Mouse (Mus musculus): Measurements from ENCODE around the gene Npas2. TPM values are rescaled to one million over a fixed set of nuclear protein-coding genes. Genes with fewer than 3 reads are reported as not detected.

Npas2 gene
- polyA plus RNA-seq, 1 experiment from 2014 or later, result 0.15 TPM

DNA sequence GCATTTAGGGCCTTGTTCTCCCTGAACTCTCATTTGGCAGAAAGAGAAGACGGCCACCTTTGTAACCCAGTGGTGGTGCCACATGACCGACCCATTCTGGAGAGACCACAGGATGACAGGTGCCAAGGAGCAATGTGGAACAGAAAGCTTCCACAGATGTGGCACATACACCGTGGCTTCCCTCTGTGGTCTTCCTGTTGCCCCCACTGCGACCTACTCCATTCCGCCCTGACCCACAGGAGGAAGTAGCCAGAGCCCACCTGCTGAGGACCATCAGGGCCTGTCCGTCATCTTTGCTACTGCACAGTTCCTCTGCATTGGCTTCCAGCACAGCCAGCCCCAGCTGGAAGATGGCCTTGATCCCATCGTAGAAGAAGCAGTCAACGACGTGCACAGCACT, 187.5 kb downstream of the Npas2 start:
- H3K4me1 ChIP-seq, result no peaks in the 10 kb centered on the region
- no peaks in the 10 kb centered on the region for H3K27me3 ChIP-seq (ENCODE audit: low read depth, poor library complexity, severe bottlenecking)
- peaks cover 15% of the 10 kb centered on the region for H3K36me3 ChIP-seq
- H3K27ac ChIP-seq, result no peak overlapping the region
- DNase-seq (ENCODE audit: low spot score), result no peak
- WGBS, result 89% methylated on average over 9 of the region's 9 CpGs
- no peak overlapping the region for H3K4me3 ChIP-seq
- H3K9me3 ChIP-seq (replicated peaks), result no peaks in the 10 kb centered on the region

DNA sequence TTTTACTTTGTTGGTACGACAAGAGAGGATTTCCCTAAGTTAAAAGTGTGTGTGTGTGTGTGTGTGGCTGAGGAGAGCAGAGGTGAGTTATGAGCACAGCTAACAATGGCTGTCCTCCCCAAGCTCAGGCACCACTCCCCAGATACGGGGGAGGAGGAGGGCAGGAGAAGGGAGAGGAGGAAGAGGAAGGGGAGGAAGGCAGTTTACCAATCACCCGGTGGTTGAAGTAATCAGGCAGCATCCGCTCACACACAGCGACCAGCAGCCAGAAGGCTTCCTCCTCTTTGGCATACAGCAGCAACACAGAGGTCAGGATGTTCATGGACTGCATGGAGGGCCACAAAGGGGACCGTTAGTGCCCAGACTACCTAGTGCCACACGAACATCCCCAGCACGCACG, 191.4 kb downstream of the Npas2 start:
- Histone ChIP-seq H3K9me3 (replicated peaks) (no peaks in the 10 kb centered on the region), H3K4me3 (no peak overlapping the region), H3K27me3 (ENCODE audit: low read depth, poor library complexity, severe bottlenecking) (no peaks in the 10 kb centered on the region), H3K4me1 (no peaks in the 10 kb centered on the region), H3K27ac (no peak overlapping the region), H3K36me3 (no peaks in the 10 kb centered on the region)
- 80% methylated on average over 9 of the region's 9 CpGs for WGBS
- DNase-seq (ENCODE audit: low spot score), result no peak

DNA sequence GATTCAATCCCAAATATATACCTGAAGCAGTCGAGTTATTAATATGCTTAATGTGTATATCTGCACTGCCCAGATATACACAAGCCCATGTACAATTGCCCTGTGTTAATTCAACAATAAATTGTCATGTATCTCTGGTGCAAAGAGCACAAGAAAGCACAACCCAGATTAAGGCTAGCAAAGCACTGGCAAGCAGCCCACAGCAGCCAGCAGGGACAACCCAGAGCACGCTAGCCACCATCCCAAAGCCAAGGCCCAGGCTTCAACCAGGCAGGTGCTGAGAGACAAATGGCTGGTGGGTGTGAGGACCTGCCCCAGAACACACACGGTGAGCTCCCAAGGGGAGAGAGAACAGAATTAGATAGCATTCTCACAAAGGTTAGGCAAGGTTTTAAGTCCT, 192.9 kb downstream of the Npas2 start:
- no peaks in the 10 kb centered on the region for H3K9me3 ChIP-seq (replicated peaks)
- no peak overlapping the region for H3K4me3 ChIP-seq
- H3K27ac ChIP-seq, result no peak overlapping the region
- H3K27me3 ChIP-seq (ENCODE audit: low read depth, poor library complexity, severe bottlenecking), result peaks cover 13% of the 10 kb centered on the region
- no peaks in the 10 kb centered on the region for H3K4me1 ChIP-seq
- WGBS, result 77% methylated on average over 3 of the region's 3 CpGs
- DNase-seq (ENCODE audit: low spot score), result no peak
- H3K36me3 ChIP-seq, result no peaks in the 10 kb centered on the region

- Histone ChIP-seq H3K4me3 (no peak overlapping the region), H3K27ac (no peak overlapping the region), H3K27me3 (ENCODE audit: low read depth, poor library complexity, severe bottlenecking) (peaks cover 18% of the 10 kb centered on the region), H3K9me3 (replicated peaks) (no peaks in the 10 kb centered on the region), H3K4me1 (no peaks in the 10 kb centered on the region), H3K36me3 (no peaks in the 10 kb centered on the region)
- WGBS, result 86% methylated on average over 4 of the region's 4 CpGs
- DNase-seq (ENCODE audit: low spot score), result no peak
Measured at GRCm38 (mm10) chr1:39387497-39387896, 194.0 kb downstream of the Npas2 start.

DNA sequence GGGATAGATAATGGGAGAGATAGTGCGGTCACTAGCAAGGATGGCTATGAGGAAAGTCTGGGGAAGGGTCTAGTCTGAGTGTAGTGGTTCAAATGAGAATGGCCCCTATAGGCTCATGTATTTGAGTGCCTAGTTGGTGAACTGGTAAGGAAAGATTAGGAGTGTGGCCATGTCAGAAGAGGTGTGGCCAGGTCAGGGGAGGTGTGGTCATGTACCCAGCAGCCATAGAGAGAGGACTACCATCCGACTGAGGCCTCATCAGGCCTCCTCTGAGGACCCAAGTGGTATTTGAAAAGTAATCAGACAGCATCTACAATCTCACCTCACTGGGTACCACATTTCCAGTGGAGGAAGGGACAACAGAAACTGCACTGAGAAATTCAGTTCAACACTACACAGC, 194.6 kb downstream of the Npas2 start:
- no peak for DNase-seq (ENCODE audit: low spot score)

GRCm38 (mm10) chr1:39389338-39389737, 195.8 kb downstream of the Npas2 start:
- peaks cover 18% of the 10 kb centered on the region for H3K27me3 ChIP-seq (ENCODE audit: low read depth, poor library complexity, severe bottlenecking)
- H3K4me3 ChIP-seq, result no peak overlapping the region
- no peak for DNase-seq (ENCODE audit: low spot score)
- WGBS, result 93% methylated on average over 11 of the region's 11 CpGs
- no peaks in the 10 kb centered on the region for H3K36me3 ChIP-seq
- H3K27ac ChIP-seq, result no peak overlapping the region
- no peaks in the 10 kb centered on the region for H3K9me3 ChIP-seq (replicated peaks)
- no peaks in the 10 kb centered on the region; the same call in 1 of the 2 replicates for H3K4me1 ChIP-seq

More for the DNA sequence above, 194.6 kb downstream of the Npas2 start:
- H3K36me3 ChIP-seq, result no peaks in the 10 kb centered on the region
- 83% methylated on average over 2 of the region's 2 CpGs for WGBS
- no peak overlapping the region for H3K4me3 ChIP-seq
- no peak overlapping the region for H3K27ac ChIP-seq
- no peaks in the 10 kb centered on the region for H3K4me1 ChIP-seq
- no peaks in the 10 kb centered on the region for H3K9me3 ChIP-seq (replicated peaks)
- H3K27me3 ChIP-seq (ENCODE audit: low read depth, poor library complexity, severe bottlenecking), result peaks cover 18% of the 10 kb centered on the region

DNA sequence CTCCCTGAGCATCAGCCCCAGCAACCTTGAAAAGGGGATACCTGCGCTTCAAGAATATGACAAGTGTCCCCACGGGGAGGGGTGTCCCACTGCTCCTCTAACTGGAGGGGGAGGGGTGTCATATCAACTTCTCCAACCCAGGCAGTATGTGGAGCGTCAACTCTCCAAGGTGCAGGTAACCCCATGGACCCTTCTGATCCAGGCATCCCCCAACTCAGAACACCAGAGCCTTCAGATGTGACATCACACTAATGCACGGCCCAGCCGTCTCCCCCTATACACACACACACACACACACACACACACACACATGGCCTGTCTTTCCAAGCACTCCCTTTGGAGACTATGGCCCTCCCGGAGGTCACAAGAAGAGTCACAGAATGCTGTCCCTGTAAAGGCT, 198.1 kb downstream of the Npas2 start:
- 94% methylated on average over 6 of the region's 6 CpGs for WGBS
- Histone ChIP-seq H3K27me3 (ENCODE audit: low read depth, poor library complexity, severe bottlenecking) (peaks cover 18% of the 10 kb centered on the region), H3K4me3 (no peak overlapping the region), H3K36me3 (no peaks in the 10 kb centered on the region), H3K9me3 (replicated peaks) (no peaks in the 10 kb centered on the region), H3K27ac (no peak overlapping the region), H3K4me1 (no peaks in the 10 kb centered on the region; the same call in 1 of the 2 replicates)
- no peak for DNase-seq (ENCODE audit: low spot score)

- Histone ChIP-seq H3K4me1 (no peaks in the 10 kb centered on the region; the same call in 1 of the 2 replicates), H3K4me3 (no peak overlapping the region), H3K36me3 (no peaks in the 10 kb centered on the region), H3K27me3 (ENCODE audit: low read depth, poor library complexity, severe bottlenecking) (peaks cover 18% of the 10 kb centered on the region), H3K27ac (no peak overlapping the region), H3K9me3 (replicated peaks) (no peaks in the 10 kb centered on the region)
- WGBS, result 61% methylated on average over 3 of the region's 3 CpGs
- DNase-seq (ENCODE audit: low spot score), result peak; percentile 85
Measured at GRCm38 (mm10) chr1:39392189-39392588, 198.7 kb downstream of the Npas2 start.

- H3K27me3 ChIP-seq (ENCODE audit: low read depth, poor library complexity, severe bottlenecking), result peaks cover 18% of the 10 kb centered on the region
- WGBS, result 77% methylated on average over 8 of the region's 8 CpGs
- no peak for DNase-seq (ENCODE audit: low spot score)
- H3K4me1 ChIP-seq, result no peaks in the 10 kb centered on the region; the same call in 1 of the 2 replicates
- no peak overlapping the region for H3K4me3 ChIP-seq
- H3K27ac ChIP-seq, result no peak overlapping the region
- no peaks in the 10 kb centered on the region for H3K9me3 ChIP-seq (replicated peaks)
- H3K36me3 ChIP-seq, result no peaks in the 10 kb centered on the region
Measured at GRCm38 (mm10) chr1:39393217-39393867, 199.8 kb downstream of the Npas2 start.

DNA sequence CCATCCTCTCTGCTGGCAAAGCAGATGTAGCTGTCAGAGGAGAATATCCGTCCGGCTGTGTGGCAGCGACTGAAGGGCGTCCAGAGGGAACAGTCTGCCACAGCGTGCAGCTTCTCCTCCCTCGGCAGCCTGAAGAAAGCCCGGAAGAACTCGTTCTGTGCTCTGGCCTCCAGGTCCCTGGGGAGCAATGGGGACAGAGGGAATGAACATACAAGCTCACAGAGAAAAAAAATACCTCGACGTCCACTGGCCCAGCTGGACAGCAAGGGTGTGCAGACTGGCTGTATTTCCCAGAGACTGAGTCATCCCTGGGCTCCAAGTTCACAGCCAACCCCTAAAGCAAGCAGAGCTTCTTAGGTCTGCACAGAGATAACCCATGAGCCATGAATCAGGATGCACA, 200.6 kb downstream of the Npas2 start:
- Histone ChIP-seq H3K4me3 (no peak overlapping the region), H3K36me3 (no peaks in the 10 kb centered on the region), H3K27ac (no peak overlapping the region), H3K27me3 (ENCODE audit: low read depth, poor library complexity, severe bottlenecking) (peaks cover 18% of the 10 kb centered on the region), H3K4me1 (no peaks in the 10 kb centered on the region; the same call in 1 of the 2 replicates), H3K9me3 (replicated peaks) (no peaks in the 10 kb centered on the region)
- no peak for DNase-seq (ENCODE audit: low spot score)
- WGBS, result 81% methylated on average over 10 of the region's 10 CpGs

DNA sequence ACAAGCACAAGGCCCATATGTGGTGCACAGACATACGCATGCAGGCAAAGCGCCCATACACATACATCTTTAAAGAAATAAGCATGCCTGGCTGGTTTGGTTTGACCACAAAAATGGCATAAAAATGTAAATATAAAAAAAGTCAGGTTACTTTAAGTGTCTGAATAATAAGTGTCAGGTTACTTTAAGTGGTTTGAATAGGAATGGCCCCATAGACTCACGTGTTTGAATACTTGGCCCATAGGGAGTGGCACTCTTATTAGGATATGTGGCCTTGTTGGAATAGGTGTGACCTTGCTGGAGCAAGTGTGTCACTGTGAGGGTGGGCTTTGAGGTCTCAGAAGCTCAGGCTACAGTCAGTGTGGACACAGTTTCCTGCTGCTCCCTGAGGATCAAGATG, 201.1 kb downstream of the Npas2 start:
- Histone ChIP-seq H3K4me1 (no peaks in the 10 kb centered on the region; the same call in 1 of the 2 replicates), H3K27me3 (ENCODE audit: low read depth, poor library complexity, severe bottlenecking) (peaks cover 18% of the 10 kb centered on the region), H3K4me3 (no peak overlapping the region), H3K9me3 (replicated peaks) (no peaks in the 10 kb centered on the region), H3K36me3 (no peaks in the 10 kb centered on the region), H3K27ac (no peak overlapping the region)
- 90% methylated on average over 3 of the region's 3 CpGs for WGBS
- DNase-seq (ENCODE audit: low spot score), result no peak

DNA sequence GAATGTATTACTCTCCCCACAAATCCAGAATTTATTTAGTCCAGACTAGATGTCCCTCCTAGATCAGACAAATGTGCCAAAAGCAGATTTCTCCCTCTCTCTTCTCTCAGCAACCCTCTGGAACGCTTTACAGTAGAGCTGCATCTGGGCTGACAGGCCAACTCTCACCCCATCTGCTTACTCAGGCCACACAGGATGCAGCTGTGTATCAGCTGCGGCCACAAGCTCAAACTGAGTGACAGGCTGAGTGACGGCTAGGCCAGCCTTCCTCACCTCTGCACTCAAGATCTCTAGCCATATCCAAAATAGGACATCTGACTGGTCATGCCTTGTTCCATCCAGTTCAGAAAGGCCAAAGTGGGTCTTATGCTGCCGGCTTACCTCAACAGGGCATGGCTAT, 202.8 kb downstream of the Npas2 start:
- H3K27me3 ChIP-seq (ENCODE audit: low read depth, poor library complexity, severe bottlenecking), result peaks cover 6% of the 10 kb centered on the region
- no peak overlapping the region for H3K27ac ChIP-seq
- H3K36me3 ChIP-seq, result no peaks in the 10 kb centered on the region
- no peaks in the 10 kb centered on the region; the same call in 1 of the 2 replicates for H3K4me1 ChIP-seq
- DNase-seq (ENCODE audit: low spot score), result no peak
- WGBS, result 84% methylated on average over 4 of the region's 4 CpGs
- H3K4me3 ChIP-seq, result no peak overlapping the region
- no peaks in the 10 kb centered on the region for H3K9me3 ChIP-seq (replicated peaks)

- WGBS, result 93% methylated on average over 6 of the region's 6 CpGs
- no peaks in the 10 kb centered on the region for H3K9me3 ChIP-seq (replicated peaks)
- H3K27me3 ChIP-seq (ENCODE audit: low read depth, poor library complexity, severe bottlenecking), result no peaks in the 10 kb centered on the region
- no peaks in the 10 kb centered on the region for H3K36me3 ChIP-seq
- DNase-seq (ENCODE audit: low spot score), result no peak
- H3K4me1 ChIP-seq, result no peaks in the 10 kb centered on the region; the same call in 1 of the 2 replicates
- no peak overlapping the region for H3K27ac ChIP-seq
- H3K4me3 ChIP-seq, result no peak overlapping the region
Measured at GRCm38 (mm10) chr1:39398284-39398683, 204.8 kb downstream of the Npas2 start.

DNA sequence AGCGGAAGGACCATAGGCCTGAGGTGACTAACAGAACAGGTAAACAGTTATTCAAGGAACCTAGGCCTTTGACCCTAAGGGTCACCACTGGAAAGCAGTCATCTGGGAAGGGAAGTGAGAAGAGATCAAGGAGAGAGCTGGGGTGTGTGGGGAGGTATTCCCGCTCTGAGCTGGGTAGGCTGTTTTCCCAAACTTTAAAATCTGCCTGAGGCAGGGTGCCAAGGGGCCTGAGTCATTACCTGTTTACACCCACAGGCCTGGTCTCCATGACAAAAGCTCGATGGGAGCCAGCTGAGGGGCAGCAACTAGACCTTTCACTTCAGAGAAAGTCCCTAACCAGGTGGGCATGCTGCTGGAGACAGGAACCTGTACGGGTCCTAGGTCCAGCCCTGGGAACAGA, 205.7 kb downstream of the Npas2 start:
- no peaks in the 10 kb centered on the region for H3K36me3 ChIP-seq
- H3K4me3 ChIP-seq, result no peak overlapping the region
- H3K9me3 ChIP-seq (replicated peaks), result no peaks in the 10 kb centered on the region
- H3K27me3 ChIP-seq (ENCODE audit: low read depth, poor library complexity, severe bottlenecking), result no peaks in the 10 kb centered on the region
- no peak overlapping the region for H3K27ac ChIP-seq
- WGBS, result 60% methylated on average over 4 of the region's 4 CpGs
- H3K4me1 ChIP-seq, result no peaks in the 10 kb centered on the region; the same call in 1 of the 2 replicates
- DNase-seq (ENCODE audit: low spot score), result no peak

All from limb, embryonic 10.5 days (tissue).